Mouse (Mus musculus) frontal cortex, postnatal 14 days (tissue): ENCODE data around the gene Slc10a6.

Experiments
- DNase-seq, 2 experiments: peaks; one replicate each; pipeline ENCODE4 v3.0.0; 2022; ENCODE audit warnings: low spot score in 2 of 2

Slc10a6 gene

GRCm38 (mm10) chr5:103617191-103617590, 12.0 kb downstream of the Slc10a6 start:
- no peak for DNase-seq

- no peak for DNase-seq
Measured at GRCm38 (mm10) chr5:103614356-103614755, 14.8 kb downstream of the Slc10a6 start.

GRCm38 (mm10) chr5:103612316-103612715, 16.9 kb downstream of the Slc10a6 start:
- DNase-seq: no peak

- DNase-seq: no peak
Measured at GRCm38 (mm10) chr5:103610856-103611472, 18.2 kb downstream of the Slc10a6 start.

GRCm38 (mm10) chr5:103610148-103610547, 19.1 kb downstream of the Slc10a6 start:
- no peak for DNase-seq

- DNase-seq: no peak
Measured at GRCm38 (mm10) chr5:103605707-103606106, 23.5 kb downstream of the Slc10a6 start.

GRCm38 (mm10) chr5:103603115-103603893, 25.9 kb downstream of the Slc10a6 start:
- no peak for DNase-seq

GRCm38 (mm10) chr5:103598881-103599280, 30.3 kb downstream of the Slc10a6 start:
- DNase-seq: no peak

GRCm38 (mm10) chr5:103598264-103598663, 30.9 kb downstream of the Slc10a6 start:
- no peak for DNase-seq

GRCm38 (mm10) chr5:103597604-103598003, 31.6 kb downstream of the Slc10a6 start:
- DNase-seq: no peak

GRCm38 (mm10) chr5:103596467-103597146, 32.6 kb downstream of the Slc10a6 start:
- DNase-seq: no peak

GRCm38 (mm10) chr5:103595394-103596226, 33.6 kb downstream of the Slc10a6 start:
- DNase-seq: no peak

- DNase-seq: no peak
Measured at GRCm38 (mm10) chr5:103593575-103593974, 35.6 kb downstream of the Slc10a6 start.

GRCm38 (mm10) chr5:103592706-103593105, 36.5 kb downstream of the Slc10a6 start:
- DNase-seq: no peak

- DNase-seq: no peak
Measured at GRCm38 (mm10) chr5:103591846-103592245, 37.4 kb downstream of the Slc10a6 start.

GRCm38 (mm10) chr5:103587219-103587618, 42.0 kb downstream of the Slc10a6 start:
- DNase-seq: no peak

- DNase-seq: no peak
Measured at GRCm38 (mm10) chr5:103579680-103580420, 49.4 kb downstream of the Slc10a6 start.

GRCm38 (mm10) chr5:103569446-103569845, 59.8 kb downstream of the Slc10a6 start:
- DNase-seq: no peak

- DNase-seq: no peak
Measured at GRCm38 (mm10) chr5:103568034-103568433, 61.2 kb downstream of the Slc10a6 start.

- DNase-seq: no peak
Measured at GRCm38 (mm10) chr5:103560546-103560945, 68.7 kb downstream of the Slc10a6 start.
